Mouse (Mus musculus) CD4-positive helper T cell, adult 2 months (primary cell): ENCODE data around the gene Wnt10b.

Experiments used
- DNase-seq: peaks from one replicate; pipeline ENCODE4 v3.0.0-alpha.2; 2012; ENCODE audit warnings: low read depth, missing footprints, low spot score

Wnt10b gene

GRCm38 (mm10) chr15:98729791-98730545, 48.0 kb downstream of the Wnt10b start:
- DNase-seq, result no peak

- DNase-seq, result no peak
These were observed 49.6 kb downstream of the Wnt10b start for GRCm38 (mm10) chr15:98728366-98728765.

- no peak for DNase-seq
These were observed 50.3 kb downstream of the Wnt10b start, which contains the start of gene Fkbp11 for GRCm38 (mm10) chr15:98727443-98728321. TSS of gene Fkbp11 (minus strand) at chr15:98728198.

- no peak for DNase-seq
These were observed 51.2 kb downstream of the Wnt10b start for GRCm38 (mm10) chr15:98726746-98727145.

GRCm38 (mm10) chr15:98726079-98726478, 51.9 kb downstream of the Wnt10b start:
- DNase-seq, result no peak

- DNase-seq, result no peak
These were observed 53.5 kb downstream of the Wnt10b start for GRCm38 (mm10) chr15:98724441-98724840.

- peak; percentile 46 for DNase-seq
These were observed 55.1 kb downstream of the Wnt10b start for GRCm38 (mm10) chr15:98722854-98723253.

- no peak for DNase-seq
These were observed 55.8 kb downstream of the Wnt10b start for GRCm38 (mm10) chr15:98722191-98722590.
